Mouse (Mus musculus) E14TG2a.4 (cell line): Measurements from ENCODE around the gene Kndc1.

Experiments
- CTCF ChIP-seq: conservative IDR thresholded peaks from 2 replicates; pipeline ENCODE4 v1.5.1; 2014; ENCODE audit warnings: low read length
- NANOG ChIP-seq: IDR thresholded peaks from 2 replicates; pipeline ENCODE4 v1.6.1; 2014; ENCODE audit warnings: borderline replicate concordance, low read length, mixed read lengths
- POU5F1 ChIP-seq: IDR thresholded peaks from 2 replicates; pipeline ENCODE4 v1.6.1; 2014; ENCODE audit warnings: low read length, borderline replicate concordance

DNA sequence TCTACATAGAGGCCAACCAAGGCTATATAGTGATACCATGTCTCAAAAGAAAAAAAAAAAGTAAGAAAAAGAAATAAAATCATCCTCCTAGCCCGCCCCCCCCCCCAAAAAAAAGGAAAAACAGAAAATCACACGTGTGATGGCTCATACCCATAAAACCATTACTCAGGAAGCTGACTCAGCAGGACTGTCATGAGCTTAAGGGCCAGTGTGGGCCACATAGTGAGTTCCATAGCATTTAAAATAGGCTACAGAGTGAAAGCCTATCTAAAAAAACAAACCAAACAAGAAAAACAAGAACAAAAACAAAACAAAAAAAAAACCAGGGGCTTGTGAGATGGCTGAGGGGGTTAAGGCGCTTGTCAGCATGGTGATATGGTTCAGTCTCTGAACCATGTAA lies 86.3 kb downstream of the Kndc1 start:
- TF ChIP-seq CTCF (no peak), POU5F1 (no peak), NANOG (no peak)
